Mouse (Mus musculus) T-cell, adult 2 months (primary cell): ENCODE results near the gene Pde4d.
"Not testable (repeated sequence)": the region's sequence is repeated elsewhere in the genome, so short reads cannot be mapped to it uniquely, and the experiment has no call there.

Experiments
- DNase-seq: peaks from one replicate; pipeline ENCODE4 v3.0.0; 2022; ENCODE audit warnings: low spot score

The Pde4d gene

DNA sequence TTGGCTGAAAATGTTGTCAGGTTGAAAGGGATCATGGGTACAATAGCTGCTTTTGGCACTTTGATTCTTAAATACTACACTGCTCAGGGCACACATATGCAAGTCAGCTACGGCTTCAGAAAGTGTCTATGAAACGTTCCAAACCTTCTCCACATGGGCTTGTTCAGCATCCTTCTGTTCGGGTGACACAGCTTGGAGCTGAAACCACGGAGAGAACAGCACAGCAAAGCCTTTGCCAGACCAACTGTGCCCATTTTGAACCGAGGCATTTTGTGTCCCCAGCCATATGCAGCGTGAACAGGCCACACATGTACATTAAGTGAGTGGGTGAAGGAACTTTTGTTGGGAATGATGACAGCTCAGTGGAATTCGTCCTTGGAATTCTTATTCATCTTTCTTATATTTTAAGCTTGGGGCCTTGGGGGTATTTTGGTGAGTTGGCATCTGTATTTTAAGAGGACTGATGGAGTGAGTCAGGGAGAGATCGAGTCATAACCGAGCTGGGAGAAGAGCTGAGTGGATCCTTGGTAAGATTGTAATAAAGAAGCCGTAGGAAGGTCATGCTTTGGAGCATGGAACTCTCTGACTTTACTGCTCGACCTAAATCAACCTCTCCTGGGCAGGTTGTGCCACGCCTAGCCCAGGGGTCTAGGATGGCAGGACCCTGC, 243.3 kb downstream of the Pde4d start:
- no peak for DNase-seq

DNA sequence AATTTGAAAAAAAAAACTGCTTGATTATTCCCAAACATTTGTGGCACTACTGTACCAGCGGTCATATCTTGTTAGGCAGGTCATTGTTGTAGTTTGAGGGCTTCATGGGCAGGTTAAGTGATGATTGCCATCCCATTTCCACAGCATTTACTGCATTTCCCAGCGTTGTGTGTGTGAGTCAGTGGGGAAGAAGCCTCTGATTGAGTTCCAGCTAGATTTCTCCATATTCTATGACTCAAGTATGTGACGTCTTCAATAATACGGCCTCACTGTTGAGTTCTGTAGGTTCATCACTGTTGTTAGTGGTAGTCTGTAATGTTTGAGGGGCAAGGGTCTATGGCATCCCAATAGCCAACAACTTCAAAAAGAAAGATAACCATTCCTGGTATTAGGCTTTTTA, 255.7 kb downstream of the Pde4d start:
- DNase-seq = no peak

DNA sequence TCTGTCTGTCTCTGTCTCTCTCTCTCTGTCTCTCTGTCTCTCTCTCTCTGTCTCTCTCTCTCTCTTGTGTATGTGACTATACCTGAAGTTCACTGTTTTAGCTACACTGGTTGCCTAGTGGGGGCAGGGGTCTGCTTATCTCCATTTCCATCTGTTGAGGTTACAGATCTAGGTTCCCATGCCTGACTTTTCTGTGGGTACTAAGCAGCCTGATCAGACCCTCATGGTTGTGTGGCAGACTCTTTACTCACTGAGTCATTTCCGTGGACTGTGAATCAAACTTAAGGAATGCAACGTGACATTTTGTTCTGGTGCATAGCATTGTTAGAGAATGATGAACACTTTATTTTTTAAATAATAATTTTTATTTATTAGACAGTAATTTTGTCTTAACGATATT, 264.3 kb downstream of the Pde4d start:
- no peak for DNase-seq

DNA sequence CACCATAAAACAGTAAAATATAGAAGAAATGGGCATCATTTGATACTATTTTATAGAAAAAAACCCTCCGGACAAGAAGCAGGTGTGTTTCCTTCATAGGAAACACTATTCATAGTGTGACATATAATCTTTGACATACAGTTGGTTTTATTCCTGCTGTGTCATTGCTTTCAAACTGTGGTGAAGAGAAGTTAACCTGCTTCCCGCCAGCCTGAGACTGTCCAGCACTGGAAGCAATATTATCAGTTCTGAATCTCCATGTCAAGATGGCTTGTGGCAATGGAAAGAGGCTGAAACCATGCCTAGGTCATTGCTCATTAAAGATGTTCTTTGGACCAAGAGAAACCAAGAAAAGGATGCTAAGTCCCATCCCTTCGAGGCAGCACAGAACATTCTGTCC, 265.3 kb downstream of the Pde4d start:
- DNase-seq = no peak

DNA sequence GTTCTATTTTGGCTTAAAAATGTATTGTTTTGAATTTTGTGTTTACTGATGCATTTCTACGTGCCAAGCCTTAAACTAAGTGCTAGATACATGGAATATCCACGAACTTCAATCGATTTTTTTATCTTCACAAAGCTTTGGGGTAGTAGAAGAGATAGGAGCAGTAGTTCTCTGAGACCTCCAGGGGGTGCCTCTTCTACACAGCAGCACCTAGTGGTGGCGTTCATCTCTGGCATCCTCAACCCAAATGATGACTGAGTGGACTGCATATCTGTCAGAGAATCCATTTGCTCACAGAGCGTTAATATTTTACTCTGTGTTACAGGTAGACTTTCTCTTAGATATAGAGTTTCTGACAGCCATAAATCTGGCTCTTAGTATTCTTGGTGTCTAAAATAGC, 272.5 kb downstream of the Pde4d start:
- peak; percentile 45 for DNase-seq

DNA sequence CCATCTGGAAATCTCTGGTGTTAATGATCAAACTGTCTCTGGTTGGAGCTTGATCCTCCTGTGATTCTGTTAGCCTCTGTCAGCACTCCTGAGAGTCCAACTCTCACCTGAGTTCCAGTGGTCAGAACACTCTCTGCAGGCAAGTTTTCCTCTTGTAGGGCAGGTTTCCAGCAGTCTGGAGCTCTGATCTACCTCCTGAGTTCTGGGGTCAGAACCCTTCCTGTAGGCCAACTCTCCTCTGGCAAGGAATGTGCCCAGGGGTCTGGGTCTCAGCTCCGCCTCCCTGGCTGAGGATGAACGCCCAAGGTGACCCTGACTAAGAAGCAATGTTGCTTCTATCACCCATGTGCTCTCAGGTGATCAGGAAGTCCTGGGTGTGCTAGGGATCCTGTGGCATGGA, 284.6 kb downstream of the Pde4d start:
- DNase-seq = not testable (repeated sequence)

DNA sequence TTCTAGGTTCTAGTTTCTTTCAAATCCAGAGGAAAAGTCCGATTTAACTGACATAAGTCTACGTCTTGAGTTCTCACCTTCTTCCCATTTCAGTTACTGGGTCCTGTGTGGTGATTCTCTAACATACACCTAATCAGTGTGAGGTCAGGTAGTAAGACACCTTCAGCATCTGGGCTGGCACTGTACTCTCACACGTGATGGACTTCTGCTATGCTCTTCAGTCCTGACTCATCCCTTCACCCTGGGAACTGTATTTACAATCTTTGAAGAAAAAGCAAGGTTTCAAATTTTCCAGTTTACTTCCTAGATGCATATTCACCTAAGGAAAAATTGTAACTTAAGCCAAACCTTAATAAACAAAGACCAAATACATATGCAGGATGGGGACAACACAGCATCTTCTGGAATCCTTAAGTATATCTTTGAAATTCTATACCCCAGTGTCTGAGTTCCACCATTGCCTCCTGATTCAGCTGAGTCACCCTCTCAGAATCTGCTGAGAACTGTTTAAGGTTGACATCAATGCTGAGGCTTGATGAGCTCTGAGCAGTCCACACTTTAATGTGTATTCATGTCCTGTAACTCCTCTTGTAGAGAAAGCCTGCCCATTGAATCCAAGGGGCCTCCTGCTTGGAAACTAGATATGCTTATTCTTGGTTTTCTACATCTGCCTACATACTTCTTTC, 301.6 kb downstream of the Pde4d start:
- no peak for DNase-seq

DNA sequence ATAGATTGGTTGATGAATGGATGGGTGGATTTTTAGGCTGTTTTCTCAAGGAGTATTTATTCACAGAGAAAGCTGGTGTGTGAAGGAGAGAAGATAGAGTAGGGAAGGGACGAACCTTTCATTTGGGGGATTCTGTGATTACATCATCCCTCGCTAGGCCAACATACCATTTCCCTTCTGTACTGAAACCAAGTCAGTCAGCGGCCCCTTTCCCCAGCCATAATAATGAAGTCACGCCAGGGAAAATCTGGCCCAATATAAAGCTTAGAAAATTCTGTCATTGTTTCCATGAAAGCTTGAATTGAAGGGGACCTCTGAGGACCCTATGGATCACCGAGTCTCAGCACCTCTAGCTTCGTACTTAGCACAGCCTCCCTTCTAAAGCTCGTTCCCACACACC, 307.7 kb downstream of the Pde4d start:
- DNase-seq = no peak

DNA sequence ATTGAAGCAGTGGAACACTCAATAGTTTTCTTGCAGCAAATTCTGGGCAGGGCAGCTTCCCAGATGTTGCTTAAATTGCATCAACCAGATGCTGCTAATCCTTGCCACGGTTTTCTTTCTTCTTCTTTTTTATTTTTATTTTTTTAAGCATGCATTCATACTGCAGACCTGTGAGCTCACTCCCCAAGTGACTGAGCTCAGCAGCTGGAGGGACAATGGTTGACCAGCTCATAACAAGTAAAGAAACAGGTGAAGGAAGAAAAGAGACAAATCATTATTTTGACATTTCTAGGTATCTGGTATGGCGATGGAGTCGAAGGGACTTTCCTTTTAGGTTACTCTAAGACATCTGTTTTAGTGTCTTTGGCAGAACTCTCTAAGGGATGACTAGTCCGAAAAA, 308.6 kb downstream of the Pde4d start:
- no peak for DNase-seq

DNA sequence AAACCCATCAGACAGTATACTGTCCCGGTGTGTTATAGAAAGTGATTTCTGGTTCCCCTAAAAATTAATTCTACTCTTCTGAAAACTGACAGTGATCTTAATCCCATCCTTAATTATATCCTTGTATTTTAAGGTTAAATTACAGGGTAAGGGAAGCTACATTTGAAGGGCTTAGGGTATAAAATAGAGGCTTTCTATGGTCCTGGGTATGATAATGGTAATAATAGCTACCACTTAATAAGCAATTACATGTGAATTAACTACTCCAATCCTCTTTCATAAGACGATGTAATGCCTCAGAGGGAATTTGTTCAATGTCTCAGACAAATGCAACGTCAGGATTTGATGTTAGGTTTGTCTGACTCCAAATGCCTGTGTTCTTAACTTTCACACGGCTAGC, 309.4 kb downstream of the Pde4d start:
- DNase-seq = no peak

DNA sequence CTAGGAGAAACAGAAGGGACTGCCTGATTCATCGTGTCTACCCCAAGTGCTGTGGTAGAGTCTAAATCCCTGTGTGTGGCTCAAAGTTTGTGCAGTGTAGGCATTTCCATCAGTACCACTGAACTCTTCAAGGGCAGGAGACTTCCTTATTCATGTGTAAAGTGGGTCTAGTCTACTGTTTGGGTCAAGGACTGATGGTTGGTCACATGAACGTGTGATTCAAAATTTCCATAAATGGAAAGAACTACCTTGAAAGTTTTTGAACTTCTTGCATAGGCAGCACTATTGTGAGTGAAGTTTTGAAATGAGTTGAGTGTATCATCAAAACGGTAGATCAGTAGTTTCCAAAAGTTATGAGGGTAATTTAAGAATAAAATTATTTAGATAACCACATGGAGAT, 313.5 kb downstream of the Pde4d start:
- DNase-seq = no peak

DNA sequence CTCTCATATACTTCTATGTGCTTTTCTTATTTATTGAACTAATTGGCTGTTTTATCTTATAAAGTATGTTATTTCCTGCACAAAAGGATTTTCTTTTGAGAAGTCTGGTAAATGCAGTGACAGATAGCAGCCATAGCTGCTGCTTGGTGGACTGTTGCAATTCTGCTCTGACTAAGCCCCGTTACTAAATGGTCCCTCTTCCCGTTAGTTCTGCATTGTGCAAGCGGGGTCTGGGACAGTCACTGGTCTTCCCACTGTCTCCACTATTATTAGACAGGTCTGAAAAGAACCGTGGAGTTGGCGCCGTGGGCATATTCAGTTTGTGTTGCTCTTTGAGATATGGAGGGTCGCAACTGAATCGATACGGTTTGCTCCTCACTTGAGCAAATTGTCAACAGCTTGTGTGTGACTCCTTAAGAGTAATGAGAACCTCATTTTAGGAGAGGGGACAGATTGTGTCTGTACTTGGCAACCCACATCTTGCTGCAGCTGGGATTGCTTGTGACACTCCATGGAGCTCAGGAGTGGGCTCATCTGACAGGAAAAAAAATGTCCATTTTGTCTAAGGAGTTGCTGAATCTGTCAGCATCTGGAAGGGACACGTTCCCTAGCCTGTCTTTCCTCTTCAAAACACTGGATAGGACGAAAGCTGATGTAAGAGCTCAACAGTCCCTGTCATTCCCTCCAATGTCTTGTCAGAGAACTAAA, 316.4 kb downstream of the Pde4d start:
- DNase-seq = no peak

DNA sequence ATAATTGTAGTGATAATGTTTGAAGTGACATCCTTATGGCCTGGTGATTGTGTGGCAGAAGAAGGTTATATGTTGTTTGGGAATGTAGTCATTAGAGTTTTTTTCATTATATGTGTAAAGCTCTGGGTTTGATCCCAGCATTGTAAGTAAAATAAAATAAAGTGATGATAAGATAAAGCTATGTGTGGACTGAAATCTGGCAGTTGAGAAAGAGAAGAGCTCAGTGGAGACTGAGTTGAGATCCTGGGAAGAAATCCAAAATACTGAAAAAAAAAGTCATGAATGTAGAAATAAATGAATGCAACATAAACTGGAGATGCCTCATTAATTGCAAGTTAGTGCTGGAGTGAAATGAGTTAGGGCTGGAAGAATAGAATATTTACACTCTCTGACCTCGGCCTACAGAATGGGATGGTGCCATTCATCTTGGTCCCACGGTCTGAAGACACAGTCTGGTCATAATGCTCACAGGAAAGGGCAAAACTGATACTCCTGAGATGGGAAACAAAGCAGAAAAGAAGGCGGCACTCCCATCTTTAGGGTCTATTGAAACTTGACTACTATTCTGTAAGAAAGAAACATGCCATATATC, 319.8 kb downstream of the Pde4d start:
- DNase-seq = no peak

DNA sequence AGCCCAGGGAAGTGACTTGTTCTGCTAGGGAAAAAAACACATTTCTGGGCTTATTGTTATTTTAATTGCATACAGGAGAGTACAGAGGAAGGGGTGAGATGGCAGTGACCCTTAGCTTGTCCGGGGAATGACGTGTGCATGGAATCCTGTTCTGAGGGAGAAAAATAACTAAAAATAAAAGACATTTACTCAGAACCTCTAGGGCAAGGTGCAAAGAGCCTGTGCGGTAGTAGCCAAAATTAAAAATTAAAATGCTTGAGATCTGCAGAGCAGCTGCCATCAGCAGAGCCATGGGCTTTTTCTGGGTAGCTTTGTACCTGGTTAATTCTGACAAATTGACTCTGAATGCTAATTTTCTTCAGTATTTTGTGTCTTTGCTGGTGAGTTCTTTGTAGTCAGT, 322.6 kb downstream of the Pde4d start:
- DNase-seq = no peak

DNA sequence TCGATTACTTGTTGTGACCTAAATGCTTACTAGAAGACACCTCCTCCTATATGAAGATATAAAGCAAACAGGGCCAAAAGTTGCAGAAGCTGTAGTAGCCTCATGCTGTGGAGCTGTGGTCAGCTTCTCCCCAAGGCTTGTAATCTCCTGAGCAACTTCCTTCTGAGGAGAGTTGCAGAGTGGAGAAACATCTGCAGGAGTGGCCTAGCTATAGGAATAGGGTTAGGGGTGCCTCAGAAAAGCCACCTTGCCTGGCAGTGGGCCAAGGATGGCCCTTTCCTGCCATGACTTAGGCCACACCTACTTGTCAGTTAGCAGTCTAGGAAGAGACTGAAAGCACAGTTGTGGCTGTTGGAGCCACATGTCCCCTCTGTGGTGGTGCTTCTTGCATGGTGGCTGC, 325.2 kb downstream of the Pde4d start:
- DNase-seq = no peak

DNA sequence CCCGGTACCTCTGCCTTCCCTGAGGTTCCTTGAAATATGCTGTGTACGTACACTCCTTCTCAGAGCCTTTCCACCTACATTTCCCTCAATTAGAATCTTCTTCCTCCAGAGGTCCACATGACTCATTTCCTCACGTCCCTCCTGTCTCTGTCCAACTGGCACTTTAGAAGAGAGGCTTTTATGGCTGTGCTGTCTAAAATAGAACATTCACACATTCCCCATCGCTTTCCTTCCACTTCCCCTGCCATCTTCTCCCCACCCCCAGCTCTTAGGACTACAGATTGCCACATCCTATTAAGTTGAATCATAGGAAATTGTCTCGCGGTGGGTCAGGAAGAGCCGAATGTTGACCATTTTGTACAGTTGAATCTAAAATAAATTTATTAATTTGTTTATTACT, 326.1 kb downstream of the Pde4d start:
- DNase-seq = no peak

DNA sequence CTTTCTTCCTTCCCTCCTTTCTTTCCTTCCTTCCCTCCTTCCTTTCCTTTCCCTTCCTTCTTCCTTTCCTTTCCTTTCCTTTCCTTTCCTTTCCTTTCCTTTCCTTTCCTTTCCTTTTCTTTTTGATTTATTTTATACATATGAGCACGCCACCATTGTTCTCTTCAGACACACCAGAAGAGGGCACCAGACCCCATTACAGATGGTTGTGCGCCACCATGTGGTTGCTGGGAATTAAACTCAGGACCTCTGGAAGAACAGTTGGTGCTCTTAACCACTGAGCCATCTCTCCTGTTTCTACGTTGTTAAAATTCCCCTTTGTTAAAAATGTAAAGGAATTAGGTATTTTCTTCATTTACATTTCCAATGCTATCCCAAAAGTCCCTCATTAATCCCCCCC, 347.9 kb downstream of the Pde4d start:
- not testable (repeated sequence) for DNase-seq

DNA sequence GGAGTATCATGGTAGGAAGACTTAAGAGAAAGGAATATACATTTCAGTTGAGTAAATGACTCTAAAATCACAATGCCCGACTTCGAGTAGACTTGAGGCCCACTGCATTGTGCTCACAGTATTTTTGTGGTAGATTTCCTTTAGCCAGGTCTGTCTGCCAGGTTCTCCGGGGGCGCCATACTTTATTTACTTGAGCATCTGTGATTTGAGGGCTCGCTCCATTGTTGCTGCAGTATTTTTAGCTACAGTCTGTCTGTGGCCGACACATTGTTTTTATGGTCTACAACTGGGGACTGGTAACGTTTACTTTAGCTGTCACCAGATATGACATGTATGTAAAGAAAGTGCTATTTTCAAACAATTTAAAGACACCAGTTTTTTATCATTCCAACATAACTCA, 359.4 kb downstream of the Pde4d start:
- DNase-seq = no peak

DNA sequence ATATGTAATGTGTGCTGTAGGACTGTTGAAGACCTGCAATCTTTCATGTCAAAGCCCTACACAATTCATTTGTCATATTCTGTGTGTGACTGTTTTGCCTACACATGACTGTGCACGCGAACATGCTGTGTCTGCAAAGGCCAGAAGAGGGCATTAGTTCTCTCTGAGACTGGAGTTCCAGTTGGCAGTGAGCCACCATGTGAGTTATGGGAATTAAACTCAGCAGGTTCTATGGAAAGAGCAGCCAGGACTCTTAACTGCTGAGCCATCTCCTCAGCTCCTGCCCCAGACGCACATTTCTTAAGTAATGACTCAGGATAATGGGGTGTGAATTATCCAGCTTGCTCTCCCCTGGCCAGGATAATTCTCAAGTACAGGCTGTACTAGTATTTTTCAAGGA, 363.2 kb downstream of the Pde4d start:
- DNase-seq = no peak

DNA sequence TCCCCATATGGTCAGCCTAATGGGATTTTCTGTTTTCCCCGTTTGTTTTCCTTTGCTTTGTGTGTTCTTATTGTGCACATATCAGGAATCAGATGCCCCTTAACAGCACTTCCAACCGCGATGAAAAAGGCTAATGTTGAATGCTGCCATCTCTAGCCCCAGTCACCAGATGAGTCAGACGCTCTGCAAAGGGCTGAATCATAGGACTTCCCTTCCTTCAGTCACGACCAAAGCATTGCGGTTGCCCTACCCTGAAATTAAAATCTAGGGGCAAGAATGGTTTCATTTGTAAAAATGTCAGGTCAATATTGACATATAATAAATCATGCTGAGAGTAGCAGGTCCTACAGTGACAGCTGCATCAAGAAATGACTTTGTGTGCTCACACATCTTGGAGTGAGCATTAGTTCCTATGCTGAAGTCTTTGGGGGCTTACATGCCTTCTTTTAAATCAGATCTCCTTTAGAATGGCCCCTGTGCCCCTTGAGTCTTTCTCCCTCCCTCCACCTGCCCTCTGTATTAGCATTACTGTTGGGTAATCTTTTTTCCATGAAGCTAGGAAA, 370.2 kb downstream of the Pde4d start:
- no peak for DNase-seq

DNA sequence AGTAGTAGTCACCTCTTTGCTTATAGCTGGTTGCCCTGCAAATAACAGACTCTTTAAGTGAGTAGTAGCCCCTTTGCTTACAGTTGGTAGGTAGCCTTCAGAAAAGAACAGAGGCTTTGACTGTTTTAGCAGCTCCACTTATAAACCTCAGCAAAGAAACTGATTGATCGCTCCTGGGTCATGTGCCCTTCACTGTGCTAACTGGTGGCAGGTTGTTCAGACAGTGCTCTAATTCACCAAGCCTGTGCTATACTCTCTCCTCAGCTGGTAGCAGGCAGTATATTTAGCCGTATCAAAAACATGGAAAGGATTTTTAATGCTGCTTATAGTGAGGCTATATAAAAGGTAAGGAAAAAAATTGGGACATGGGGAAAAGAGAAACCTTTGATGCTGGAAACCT, 370.7 kb downstream of the Pde4d start:
- DNase-seq = no peak

DNA sequence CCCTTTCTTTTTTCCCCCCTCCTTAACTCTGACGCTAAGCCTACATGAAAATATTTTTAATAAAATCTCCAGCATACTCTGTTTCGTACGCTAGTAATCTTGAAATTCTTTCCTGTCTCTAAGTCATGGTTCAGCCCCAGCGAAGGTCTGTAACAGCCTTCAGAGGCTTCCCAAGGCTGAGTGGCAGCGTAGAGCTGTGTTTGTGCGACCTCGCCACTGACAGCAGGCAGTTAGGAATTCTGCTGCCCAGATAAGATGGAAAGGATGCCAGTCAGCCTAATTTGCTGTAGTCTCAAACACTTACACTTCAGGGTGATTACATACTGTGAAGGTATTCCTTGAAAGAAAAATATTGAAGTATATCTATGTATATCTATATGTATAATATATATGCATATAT, 371.5 kb downstream of the Pde4d start:
- DNase-seq = no peak
